Mouse (Mus musculus): Measurements from ENCODE around the gene Dnaja1. TPM values are rescaled to one million over a fixed set of nuclear protein-coding genes. Genes with fewer than 3 reads are reported as not detected.
A peak's percentile ranks its signal among the peaks of the same experiment; 100 is the strongest.

Gene Dnaja1
- polyA plus RNA-seq, 1 experiment from 2014 or later, result 710 TPM

DNA sequence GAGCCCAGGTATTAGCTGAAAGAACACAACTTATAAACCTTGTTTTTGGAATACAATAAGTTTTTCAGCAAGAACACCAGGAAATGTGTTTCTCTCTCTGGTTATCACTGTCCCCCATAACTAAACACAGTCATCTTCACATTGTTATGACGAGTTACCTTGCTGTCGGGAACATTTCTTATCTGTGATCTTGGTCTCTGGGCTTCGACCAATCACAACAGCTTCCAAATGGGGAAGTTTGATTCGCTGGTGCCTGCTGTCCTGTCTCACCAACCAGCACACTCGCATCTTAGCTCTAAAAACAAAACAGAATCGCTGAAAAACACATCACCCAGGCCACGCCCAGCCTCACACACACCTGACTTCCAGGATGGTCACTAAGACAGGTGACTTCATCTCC is 24.9 kb upstream of the Dnaja1 start:
- H3K4me1 ChIP-seq (ENCODE audit: control insufficient read depth, insufficient read depth, low read length), result peaks cover 5% of the 10 kb centered on the region; the same call in 1 of the 2 replicates
- no peak for ATAC-seq (ENCODE audit: low FRiP score)
- H3K27ac ChIP-seq (ENCODE audit: low read depth, low read length), result no peak overlapping the region
- no peak for DNase-seq (ENCODE audit: low spot score, missing footprints)
- H3K9ac ChIP-seq (ENCODE audit: low read length), result no peak overlapping the region
- WGBS, result 83% methylated on average over 7 of the region's 7 CpGs
- no peak overlapping the region for H3K4me3 ChIP-seq (ENCODE audit: low read depth, low read length)
- 0 out of 2 replicates have a peak, but pooled peaks cover 6% of the 10 kb centered on the region for H3K36me3 ChIP-seq (ENCODE audit: control insufficient read depth, insufficient read depth, low read length)
- no peaks in the 10 kb centered on the region for H3K9me3 ChIP-seq (ENCODE audit: control insufficient read depth, low read length)
- H3K27me3 ChIP-seq (ENCODE audit: control insufficient read depth, insufficient read depth, low read length), result no peaks in the 10 kb centered on the region
- no peak overlapping the region for H3K4me2 ChIP-seq

DNA sequence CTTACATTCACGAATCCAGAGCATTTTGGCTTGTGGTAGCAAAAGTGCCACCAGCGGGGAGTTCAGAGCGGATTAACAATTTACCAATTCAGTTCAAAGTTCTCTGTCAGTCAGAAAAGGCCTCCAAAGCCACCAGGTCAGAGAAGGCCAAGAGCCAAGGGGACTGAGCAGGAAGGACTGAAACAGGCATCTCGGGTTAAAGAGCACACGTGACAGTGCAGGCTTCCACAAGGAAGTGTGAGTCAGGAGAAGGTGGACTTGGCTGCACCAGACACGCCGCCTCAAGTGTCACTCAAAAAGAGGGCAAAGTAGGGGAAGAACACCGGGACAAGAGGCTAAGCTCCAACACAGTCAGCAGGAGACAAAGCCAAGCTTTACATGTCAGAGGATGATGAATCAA is 21.7 kb upstream of the Dnaja1 start:
- H3K4me1 ChIP-seq (ENCODE audit: control insufficient read depth, insufficient read depth, low read length), result peaks cover 16% of the 10 kb centered on the region
- H3K27ac ChIP-seq (ENCODE audit: low read depth, low read length), result no peak overlapping the region
- WGBS, result 84% methylated on average over 8 of the region's 8 CpGs
- H3K9ac ChIP-seq (ENCODE audit: low read length), result no peak overlapping the region
- no peaks in the 10 kb centered on the region for H3K9me3 ChIP-seq (ENCODE audit: control insufficient read depth, low read length)
- H3K4me2 ChIP-seq, result no peak overlapping the region
- H3K27me3 ChIP-seq (ENCODE audit: control insufficient read depth, insufficient read depth, low read length), result no peaks in the 10 kb centered on the region
- ATAC-seq (ENCODE audit: low FRiP score) (no peak), DNase-seq (ENCODE audit: low spot score, missing footprints) (no peak)
- H3K36me3 ChIP-seq (ENCODE audit: control insufficient read depth, insufficient read depth, low read length), result no peaks in the 10 kb centered on the region
- no peak overlapping the region for H3K4me3 ChIP-seq (ENCODE audit: low read depth, low read length)

DNA sequence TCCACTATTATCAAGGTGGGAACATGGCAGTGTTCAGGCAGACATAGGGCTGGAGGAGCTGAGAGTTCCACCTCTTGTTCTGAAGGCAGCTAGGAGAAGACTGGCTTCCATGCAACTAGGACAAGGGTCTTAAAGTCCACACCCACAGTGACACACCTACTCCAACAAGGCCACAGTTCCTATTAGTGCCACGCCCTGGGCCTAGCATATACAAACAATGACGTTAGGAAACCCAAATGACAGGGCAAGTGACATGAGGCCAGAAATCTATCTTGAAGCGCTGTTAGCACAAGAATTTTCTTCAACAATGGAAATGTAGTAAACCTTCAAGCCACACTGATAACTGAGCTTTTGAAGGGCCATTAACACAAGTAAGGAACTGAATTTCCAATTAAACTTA is 20.2 kb upstream of the Dnaja1 start:
- peak overlapping the region; percentile 74 for H3K9ac ChIP-seq (ENCODE audit: low read length)

DNA sequence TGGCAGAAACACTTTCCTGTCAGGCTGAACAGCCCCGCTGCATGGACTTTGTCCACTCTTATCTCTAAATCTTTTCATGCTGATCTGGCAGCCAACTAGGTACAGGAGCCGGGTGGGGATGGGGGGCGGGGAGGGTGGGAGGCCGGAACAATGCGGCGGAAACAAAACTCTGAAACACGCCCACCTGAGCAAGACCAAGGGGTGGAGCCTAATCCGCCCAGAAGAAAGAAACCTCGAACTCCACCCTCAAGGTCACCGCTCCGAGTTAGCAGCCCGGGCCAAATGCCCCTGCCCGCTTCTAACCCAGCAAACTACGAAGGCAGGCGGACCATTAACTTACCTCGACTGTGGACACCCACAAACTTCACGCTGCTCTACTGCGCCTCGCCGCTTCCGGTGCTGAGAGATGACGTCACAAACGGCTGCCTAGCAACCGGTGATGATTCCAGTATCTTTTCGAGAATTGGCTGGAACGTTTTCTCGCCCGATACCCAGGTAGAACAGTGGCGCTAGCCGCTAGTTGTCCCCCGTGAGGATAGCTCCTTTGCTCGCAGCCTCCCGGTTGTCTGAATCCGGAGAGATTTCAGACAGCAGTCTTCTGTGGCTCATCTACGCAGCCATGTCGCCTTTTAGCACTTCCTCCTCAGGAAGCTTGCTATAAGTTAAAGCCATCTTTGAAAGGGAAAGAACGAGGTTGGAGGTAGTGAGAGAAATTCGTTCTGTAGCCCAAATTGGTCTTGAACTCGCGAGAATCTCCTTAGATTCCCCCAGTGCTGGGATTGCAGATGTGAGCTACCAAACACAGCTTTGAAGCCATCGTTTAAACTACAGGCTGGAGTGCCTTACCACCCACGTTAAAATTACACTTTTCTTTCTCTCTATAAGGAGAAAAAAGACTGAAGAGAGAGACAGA is 18.9 kb upstream of the Dnaja1 start, which contains the start of gene Aptx:
TSS of gene Aptx (minus strand) at position 398 of the 913 bp plus-strand sequence.
- WGBS, result under 1% methylated on average over 42 of the region's 42 CpGs

More for the DNA sequence above, 20.2 kb upstream of the Dnaja1 start:
- Histone ChIP-seq H3K9me3 (ENCODE audit: control insufficient read depth, low read length) (no peaks in the 10 kb centered on the region), H3K4me3 (ENCODE audit: low read depth, low read length) (peak overlapping the region; percentile 62), H3K27ac (ENCODE audit: low read depth, low read length) (no peak overlapping the region), H3K4me1 (ENCODE audit: control insufficient read depth, insufficient read depth, low read length) (peaks cover 16% of the 10 kb centered on the region), H3K27me3 (ENCODE audit: control insufficient read depth, insufficient read depth, low read length) (no peaks in the 10 kb centered on the region), H3K4me2 (peak overlapping the region; percentile 72), H3K36me3 (ENCODE audit: control insufficient read depth, insufficient read depth, low read length) (no peaks in the 10 kb centered on the region)
- no peak for ATAC-seq (ENCODE audit: low FRiP score)
- WGBS, result 88% methylated on average over 3 of the region's 3 CpGs
- DNase-seq (ENCODE audit: low spot score, missing footprints), result no peak

DNA sequence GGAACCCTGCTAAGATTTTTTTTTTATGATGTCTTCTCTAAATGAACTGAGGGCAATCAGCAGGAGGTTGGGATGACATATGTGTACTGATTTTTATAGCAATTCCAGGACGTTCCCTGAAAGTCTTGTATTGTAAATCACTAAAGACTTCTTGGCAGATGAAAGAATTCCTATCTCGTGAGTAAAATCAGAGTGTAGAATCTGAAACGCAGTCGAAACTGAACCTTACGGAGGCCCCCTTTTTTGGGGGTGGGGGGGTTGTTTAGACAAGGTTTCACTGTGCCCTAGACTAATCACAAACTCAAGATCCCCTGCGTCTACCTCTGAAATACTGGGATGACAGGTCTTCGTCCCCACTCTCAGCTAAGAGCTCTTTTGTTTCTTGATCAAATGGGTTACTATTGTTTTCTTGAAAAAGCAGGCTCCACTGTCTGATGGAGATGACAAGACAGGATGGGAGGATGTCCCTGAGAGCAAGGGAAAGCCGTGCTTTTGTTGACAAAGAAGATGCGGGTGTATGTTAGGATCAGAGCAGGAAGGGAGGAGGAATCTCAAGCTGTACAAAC is 18.2 kb upstream of the Dnaja1 start:
- 36% methylated on average over 9 of the region's 9 CpGs for WGBS
- peaks cover 16% of the 10 kb centered on the region for H3K4me1 ChIP-seq (ENCODE audit: control insufficient read depth, insufficient read depth, low read length)
- no peaks in the 10 kb centered on the region for H3K9me3 ChIP-seq (ENCODE audit: control insufficient read depth, low read length)
- H3K9ac ChIP-seq (ENCODE audit: low read length), result peak overlapping the region; percentile 74
- peak overlapping the region; percentile 81 for H3K27ac ChIP-seq (ENCODE audit: low read depth, low read length)
- peak overlapping the region; percentile 72 for H3K4me2 ChIP-seq
- no peaks in the 10 kb centered on the region for H3K36me3 ChIP-seq (ENCODE audit: control insufficient read depth, insufficient read depth, low read length)
- no peaks in the 10 kb centered on the region for H3K27me3 ChIP-seq (ENCODE audit: control insufficient read depth, insufficient read depth, low read length)
- H3K4me3 ChIP-seq (ENCODE audit: low read depth, low read length), result peak overlapping the region; percentile 62
- DNase-seq (ENCODE audit: low spot score, missing footprints) (no peak), ATAC-seq (ENCODE audit: low FRiP score) (no peak)

More for the DNA sequence above, 18.9 kb upstream of the Dnaja1 start, which contains the start of gene Aptx:
- Histone ChIP-seq H3K4me2 (peak within 1 kb of the TSS; percentile 72), H3K27me3 (ENCODE audit: control insufficient read depth, insufficient read depth, low read length) (no peaks in the 10 kb centered on the region), H3K4me3 (ENCODE audit: low read depth, low read length) (peak within 1 kb of the TSS; percentile 62), H3K4me1 (ENCODE audit: control insufficient read depth, insufficient read depth, low read length) (peaks cover 16% of the 10 kb centered on the region), H3K36me3 (ENCODE audit: control insufficient read depth, insufficient read depth, low read length) (no peaks in the 10 kb centered on the region), H3K9ac (ENCODE audit: low read length) (peak within 1 kb of the TSS; percentile 74), H3K9me3 (ENCODE audit: control insufficient read depth, low read length) (no peaks in the 10 kb centered on the region), H3K27ac (ENCODE audit: low read depth, low read length) (peak within 1 kb of the TSS; percentile 81)
- ATAC-seq (ENCODE audit: low FRiP score) (peak; percentile 94), DNase-seq (ENCODE audit: low spot score, missing footprints) (peak; percentile 100)

DNA sequence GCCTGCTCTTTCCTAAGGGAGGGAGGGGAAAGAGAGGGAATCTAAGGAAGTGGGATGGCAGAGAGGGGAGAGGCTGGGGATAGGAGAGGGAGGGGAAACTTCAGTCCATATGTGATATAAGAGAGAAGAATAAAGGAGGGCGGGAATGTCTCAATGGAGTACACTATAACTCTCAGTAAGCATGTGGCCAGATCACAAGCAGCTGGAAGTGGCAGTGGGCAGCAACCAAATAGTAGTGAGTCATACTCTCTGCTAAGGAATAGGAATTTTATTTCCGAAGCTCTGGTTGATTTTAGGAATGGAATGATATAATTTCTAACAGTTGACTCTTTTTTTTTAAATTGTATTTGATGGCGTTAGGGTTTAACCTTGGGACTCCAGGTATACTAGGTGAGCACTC is 4.8 kb upstream of the Dnaja1 start:
- WGBS, result 90% methylated on average over 3 of the region's 3 CpGs

DNA sequence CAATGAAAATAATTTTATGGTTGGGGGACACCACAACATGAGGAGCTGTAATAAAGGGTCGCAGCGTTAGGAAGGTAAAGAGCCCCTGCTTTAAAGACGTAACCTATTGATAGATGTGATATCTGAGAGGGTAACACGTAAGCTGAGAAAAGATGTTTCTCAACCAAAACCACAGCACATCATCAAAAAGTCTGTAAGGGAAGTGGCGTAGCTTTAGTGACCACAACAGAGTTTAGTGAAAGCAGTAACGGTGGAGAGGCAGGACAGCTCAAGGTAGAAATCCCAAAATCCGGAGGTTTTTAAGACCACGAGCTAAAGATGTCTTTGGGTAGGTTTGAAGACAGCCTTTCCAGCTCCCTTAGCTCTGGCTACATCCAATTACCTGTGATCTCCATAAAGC is 1.0 kb upstream of the Dnaja1 start:
- Histone ChIP-seq H3K27me3 (ENCODE audit: control insufficient read depth, insufficient read depth, low read length) (no peaks in the 10 kb centered on the region), H3K27ac (ENCODE audit: low read depth, low read length) (no peak overlapping the region), H3K4me3 (ENCODE audit: low read depth, low read length) (no peak overlapping the region), H3K4me2 (no peak overlapping the region), H3K9me3 (ENCODE audit: control insufficient read depth, low read length) (no peaks in the 10 kb centered on the region), H3K36me3 (ENCODE audit: control insufficient read depth, insufficient read depth, low read length) (no peaks in the 10 kb centered on the region; the same call in 1 of the 2 replicates), H3K4me1 (ENCODE audit: control insufficient read depth, insufficient read depth, low read length) (peaks cover 19% of the 10 kb centered on the region), H3K9ac (ENCODE audit: low read length) (no peak overlapping the region)
- 94% methylated on average over 8 of the region's 8 CpGs for WGBS
- no peak for DNase-seq (ENCODE audit: low spot score, missing footprints)
- no peak for ATAC-seq (ENCODE audit: low FRiP score)

More for the DNA sequence above, 4.8 kb upstream of the Dnaja1 start:
- H3K4me3 ChIP-seq (ENCODE audit: low read depth, low read length), result no peak overlapping the region
- H3K27ac ChIP-seq (ENCODE audit: low read depth, low read length), result no peak overlapping the region
- DNase-seq (ENCODE audit: low spot score, missing footprints), result no peak
- no peaks in the 10 kb centered on the region for H3K36me3 ChIP-seq (ENCODE audit: control insufficient read depth, insufficient read depth, low read length)
- no peak for ATAC-seq (ENCODE audit: low FRiP score)
- H3K27me3 ChIP-seq (ENCODE audit: control insufficient read depth, insufficient read depth, low read length), result no peaks in the 10 kb centered on the region
- no peak overlapping the region for H3K4me2 ChIP-seq
- no peaks in the 10 kb centered on the region for H3K9me3 ChIP-seq (ENCODE audit: control insufficient read depth, low read length)
- H3K4me1 ChIP-seq (ENCODE audit: control insufficient read depth, insufficient read depth, low read length), result peaks cover 4% of the 10 kb centered on the region
- no peak overlapping the region for H3K9ac ChIP-seq (ENCODE audit: low read length)

DNA sequence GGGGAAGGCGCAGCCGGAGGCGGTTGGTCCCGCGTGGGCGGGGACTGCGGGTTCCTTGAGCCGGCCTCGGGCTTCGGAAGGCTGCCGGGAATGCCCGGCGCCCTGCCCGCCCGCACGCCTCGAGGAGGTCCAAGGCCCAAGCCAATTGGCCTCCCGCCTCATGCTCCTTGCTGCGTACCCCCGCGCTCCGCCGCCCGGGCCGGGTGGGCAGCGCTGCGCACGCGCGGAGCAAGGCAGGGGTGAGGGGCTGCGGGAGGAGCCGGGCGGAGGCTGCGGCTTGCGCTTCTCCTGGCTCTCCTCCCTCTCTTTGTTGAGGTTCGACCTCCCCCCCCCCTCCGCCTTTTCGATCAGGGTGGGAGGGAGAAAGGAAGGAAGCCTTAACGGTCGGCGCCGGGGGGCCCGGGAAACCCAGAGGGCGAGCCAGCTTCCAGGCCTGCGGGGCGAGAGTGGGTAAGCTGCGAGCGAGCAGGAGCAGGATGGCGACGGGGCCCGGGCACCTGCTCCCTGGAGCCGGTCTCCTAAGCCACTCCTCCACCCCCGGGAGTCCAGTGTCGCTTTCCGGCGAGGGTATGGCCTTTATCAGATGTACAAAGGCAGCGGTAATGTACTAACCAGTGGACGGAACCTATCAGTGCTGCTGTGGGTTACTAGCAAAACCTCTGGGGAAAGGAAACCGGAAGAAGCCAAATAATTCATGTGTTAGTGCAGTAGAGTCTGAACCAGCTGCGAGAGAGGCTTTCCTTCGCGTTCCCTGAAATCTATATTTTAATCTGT is 924 bp downstream of the Dnaja1 start:
- DNase-seq (ENCODE audit: low spot score, missing footprints), result peak; percentile 98
- WGBS, result under 1% methylated on average over 59 of the region's 62 CpGs
- peak; percentile 92 for ATAC-seq (ENCODE audit: low FRiP score)
- peaks cover 19% of the 10 kb centered on the region for H3K4me1 ChIP-seq (ENCODE audit: control insufficient read depth, insufficient read depth, low read length)
- peak overlapping the region; percentile 99 for H3K27ac ChIP-seq (ENCODE audit: low read depth, low read length)
- H3K36me3 ChIP-seq (ENCODE audit: control insufficient read depth, insufficient read depth, low read length), result peaks cover 9% of the 10 kb centered on the region
- H3K9me3 ChIP-seq (ENCODE audit: control insufficient read depth, low read length), result no peaks in the 10 kb centered on the region
- H3K4me3 ChIP-seq (ENCODE audit: low read depth, low read length), result peak overlapping the region; percentile 66
- H3K4me2 ChIP-seq, result peak overlapping the region; percentile 72
- H3K27me3 ChIP-seq (ENCODE audit: control insufficient read depth, insufficient read depth, low read length), result no peaks in the 10 kb centered on the region
- peak overlapping the region; percentile 84 for H3K9ac ChIP-seq (ENCODE audit: low read length)
